ENCODE assay signal across 13 mouse cellular contexts in the genomic region with DNA sequence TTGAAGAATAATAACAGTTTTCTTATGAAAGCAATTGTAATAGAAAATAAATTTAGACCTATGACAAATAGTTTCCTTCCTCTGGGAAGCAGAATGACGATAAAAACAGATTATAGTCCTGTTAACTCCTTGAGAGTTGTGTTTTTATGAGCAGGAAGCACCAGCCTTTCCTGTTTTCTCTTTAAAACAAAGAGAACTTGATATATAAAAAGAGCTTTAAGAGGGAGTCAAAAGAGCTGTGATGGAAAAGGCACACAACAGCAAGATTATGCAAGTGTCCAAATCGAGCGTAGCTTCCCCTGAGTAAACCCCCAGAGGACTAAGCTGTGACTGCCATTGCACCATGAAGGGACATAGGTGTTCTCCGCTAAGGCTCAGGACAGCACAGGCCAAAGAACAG. TPM values are rescaled to one million over a fixed set of nuclear protein-coding genes. Genes with fewer than 3 reads are reported as not detected.
A peak's percentile ranks its signal among the peaks of the same experiment; 100 is the strongest.
DNase-seq lines count a peak whose midpoint lies in the region; ATAC-seq and TF ChIP-seq lines count a peak whose summit lies in the region.
"Had no signal": no experiment of that assay in that cellular context is flagged by ENCODE, and none has a peak within 500 bp of the region (broad histone marks: within the 10 kb centered on the region; RNA-seq: fewer than 3 reads in every experiment).

No protein-coding gene starts in this region.

- intact Hi-C loops in heart, postnatal 25 days (cut with DNase I) = loop anchor here (10.0 kb wide), 2 partner anchors 498 to 1072 kb away; a partner anchor contains a TSS

- H3K36me3 ChIP-seq in lung, embryonic 14.5 days (ENCODE audit: insufficient read depth) = no peaks in the 10 kb centered on the region
- H3K36me3 ChIP-seq: limb, embryonic 15.5 days had no signal

- H3K27ac ChIP-seq in lung, embryonic 14.5 days (ENCODE audit: low read depth) = 0 out of 2 replicates have a peak overlapping the region, but pooled peaks have one; percentile 31
- H3K27ac ChIP-seq: limb, embryonic 15.5 days had no signal

- no peak for TF ChIP-seq CTCF in lung, embryonic 14.5 days (IDR thresholded peaks at IDR 0.05; ENCODE audit: low read depth)

- H3K27me3 ChIP-seq in lung, embryonic 14.5 days (ENCODE audit: insufficient read depth, low read length) = no peaks in the 10 kb centered on the region
- H3K27me3 ChIP-seq: limb, embryonic 15.5 days had no signal

- H3K4me1 ChIP-seq in lung, embryonic 14.5 days (ENCODE audit: insufficient read depth) = 0 out of 2 replicates have a peak, but pooled peaks cover 4% of the 10 kb centered on the region

- DNase-seq in heart, adult 18-20 months = peak; percentile 31 to 70
- no peak for DNase-seq in heart, postnatal 4 days
- DNase-seq in lung, embryonic 14.5 days = peak; percentile 37
- no peak for DNase-seq in lung, adult 18-20 months
- peak; percentile 29 for DNase-seq in heart, postnatal 25 days (ENCODE audit: low spot score)
- DNase-seq in urinary bladder, adult 18-20 months (ENCODE audit: low spot score in 2 of 2) = no peak
- DNase-seq in adrenal gland, adult 2 months = no peak
- DNase-seq: adrenal gland, postnatal 25 days; cerebellum, adult 2 months had no signal

- no peak overlapping the region for H3K4me3 ChIP-seq in lung, embryonic 14.5 days (ENCODE audit: low read depth, low read length)
- H3K4me3 ChIP-seq: limb, embryonic 15.5 days had no signal

- H3K4me2 ChIP-seq in lung, embryonic 14.5 days = no peak overlapping the region
- H3K4me2 ChIP-seq: limb, embryonic 15.5 days had no signal

- no peak overlapping the region for H3K9ac ChIP-seq in lung, embryonic 14.5 days
- H3K9ac ChIP-seq: limb, embryonic 15.5 days had no signal

- ATAC-seq in lung, embryonic 14.5 days (ENCODE audit: insufficient read depth) = no peak
- peak; percentile 33 for ATAC-seq in common myeloid progenitor, adult 5-6 weeks (replicated peaks; ENCODE audit: low read depth, poor library complexity, severe bottlenecking)

- H3K9me3 ChIP-seq in lung, embryonic 14.5 days (ENCODE audit: low read depth, low read length) = no peaks in the 10 kb centered on the region
- H3K9me3 ChIP-seq: limb, embryonic 15.5 days had no signal

- WGBS in lung, embryonic 14.5 days = 64% methylated on average over 4 of the region's 4 CpGs

RNA-seq across cellular contexts. Expression of a gene that starts 9.9 kb away (rescaled TPM):
- 10 to 100 TPM; 34.9 to 46.1 TPM for total RNA-seq in heart, adult 18-20 months (2021)
- total RNA-seq in heart, postnatal 4 days (2021) = 10 to 100 TPM; 53.1 to 59.6 TPM
- 108 and 117 TPM in 2 replicates for polyA plus RNA-seq in lung, embryonic 14.5 days (2014; fragmentation: Nextera tagmentation; extraction: Ambion mirVana)
- 82.4 and 83.0 TPM in 2 replicates for total RNA-seq in common myeloid progenitor, adult 5-6 weeks (2017)
- total RNA-seq in heart, postnatal 25 days (2021) = 10 to 100 TPM; 44.2 to 57.7 TPM
- 10 to 100 TPM; 10.1 to 15.5 TPM for total RNA-seq in adrenal gland, adult 2 months (2021)
- polyA plus RNA-seq in adrenal gland, adult 2 months (2012; rRNA removed) = 79.2 and 146 TPM in 2 replicates

RNA-seq across cellular contexts. Expression of a gene that starts 39.7 kb away (rescaled TPM):
- 1 to 10 TPM in 1 of 2 experiments, not detected in 1; 1.3 TPM for total RNA-seq in heart, adult 18-20 months (2021)
- not detected for total RNA-seq in heart, postnatal 4 days (2021)
- 0.41 and 0.50 TPM in 2 replicates for polyA plus RNA-seq in lung, embryonic 14.5 days (2014; fragmentation: Nextera tagmentation; extraction: Ambion mirVana)
- not detected in 2 replicates for total RNA-seq in common myeloid progenitor, adult 5-6 weeks (2017)
- total RNA-seq in heart, postnatal 25 days (2021) = not detected
- not detected for total RNA-seq in adrenal gland, adult 2 months (2021)
- polyA plus RNA-seq in adrenal gland, adult 2 months (2012; rRNA removed) = not detected in 2 replicates
- total RNA-seq: adrenal gland, postnatal 25 days; layer of hippocampus, postnatal 14 days; midbrain, postnatal 0 days had no signal
- polyA plus RNA-seq: cerebellum, adult 2 months had no signal

Comparison
In these comparisons a context has a peak if more than half of its experiments do, and no peak if none do; other contexts are left out.
1. DNase-seq: peak in heart, adult 18-20 months (2 of 2), lung, embryonic 14.5 days (single experiment) and heart, postnatal 25 days (single experiment); none in heart, postnatal 4 days (single experiment), lung, adult 18-20 months (0 of 2), urinary bladder, adult 18-20 months (0 of 2) and adrenal gland, adult 2 months (single experiment).